Mouse (Mus musculus) heart, embryonic 14.5 days (tissue): Measurements from ENCODE around the gene Gcdh. TPM values are rescaled to one million over a fixed set of nuclear protein-coding genes. Genes with fewer than 3 reads are reported as not detected.

ENCODE experiments used
- ATAC-seq: fragments of 200-750 bp; cut with Nextera tagmentation; 2 replicates; pipeline ENCODE4 v1.8.0; 2017; ENCODE audit warnings: low read depth, moderate TSS enrichment; ENCODE audit not compliant: insufficient number of reproducible peaks, insufficient read depth, low FRiP score
- H3K27ac ChIP-seq, 2 experiments: fragments of 200-500 bp in 1 of 2; fragments of 300-500 bp in 1 of 2; sonication (generic) in 1 of 2; replicated peaks in 1 of 2; 2 replicates each; pipeline ENCODE4 v1.5.1; 2012 to 2014; ENCODE audit warnings: low read depth in 2 of 2, low read length in 2 of 2, control low read depth in 1 of 2, mild to moderate bottlenecking in 1 of 2, mixed read lengths in 1 of 2; ENCODE audit not compliant: control insufficient read depth in 1 of 2, insufficient read depth in 1 of 2
- H3K27me3 ChIP-seq: fragments of 300-500 bp; sonication (generic); 2 replicates; pipeline ENCODE4 v1.6.1; 2014; ENCODE audit warnings: mild to moderate bottlenecking, low read length, control low read depth; ENCODE audit not compliant: control insufficient read depth, insufficient read depth
- H3K36me3 ChIP-seq: fragments of 300-500 bp; sonication (generic); 2 replicates; pipeline ENCODE4 v1.6.1; 2014; ENCODE audit warnings: mild to moderate bottlenecking, control low read depth, low read length, mixed read lengths; ENCODE audit not compliant: control insufficient read depth, insufficient read depth
- H3K4me1 ChIP-seq, 2 experiments: fragments of 200-500 bp in 1 of 2; fragments of 300-500 bp in 1 of 2; sonication (generic) in 1 of 2; 2 replicates each; pipeline ENCODE4 v1.6.1; 2012 to 2014; ENCODE audit warnings: low read length in 2 of 2, control low read depth in 1 of 2, mixed read lengths in 1 of 2; ENCODE audit not compliant: control insufficient read depth in 2 of 2, insufficient read depth in 2 of 2
- H3K4me2 ChIP-seq: fragments of 300-500 bp; sonication (generic); 2 replicates; pipeline ENCODE4 v1.6.1; 2014; ENCODE audit warnings: mild to moderate bottlenecking, low read length
- H3K4me3 ChIP-seq, 2 experiments: fragments of 200-500 bp in 1 of 2; fragments of 300-500 bp in 1 of 2; sonication (generic) in 1 of 2; 2 replicates each; pipeline ENCODE4 v1.5.1; 2012 to 2014; ENCODE audit warnings: low read length in 2 of 2, mild to moderate bottlenecking in 2 of 2, control low read depth in 1 of 2, low read depth in 1 of 2, moderate library complexity in 1 of 2; ENCODE audit not compliant: control insufficient read depth in 1 of 2, insufficient read depth in 1 of 2
- H3K9ac ChIP-seq: fragments of 300-500 bp; sonication (generic); 2 replicates; pipeline ENCODE4 v1.6.1; 2014; ENCODE audit warnings: mild to moderate bottlenecking, low read length
- H3K9me3 ChIP-seq: fragments of 300-500 bp; sonication (generic); 2 replicates; pipeline ENCODE4 v1.6.1; 2016; ENCODE audit warnings: low read length, control low read depth; ENCODE audit not compliant: control insufficient read depth
- WGBS: fragments of 180-500 bp; shearing (Covaris S2); extraction: QIAGEN DNeasy Blood & Tissue Kit; methylation state at CpG from one replicate; pipeline ENCODE4 v1.1.7; 2014; 5-methylcytosine and 5-hydroxymethylcytosine counted together
- polyA plus RNA-seq: library from polyadenylated mRNA; unstranded; fragments of >200 nt; fragmentation: Nextera tagmentation; extraction: Ambion mirVana; gene quantifications from 2 replicates; pipeline ENCODE4 v1.2.1, GENCODE M21; 2014

Gene Gcdh
- polyA plus RNA-seq, 1 experiment from 2014 or later: 34.0 TPM

DNA sequence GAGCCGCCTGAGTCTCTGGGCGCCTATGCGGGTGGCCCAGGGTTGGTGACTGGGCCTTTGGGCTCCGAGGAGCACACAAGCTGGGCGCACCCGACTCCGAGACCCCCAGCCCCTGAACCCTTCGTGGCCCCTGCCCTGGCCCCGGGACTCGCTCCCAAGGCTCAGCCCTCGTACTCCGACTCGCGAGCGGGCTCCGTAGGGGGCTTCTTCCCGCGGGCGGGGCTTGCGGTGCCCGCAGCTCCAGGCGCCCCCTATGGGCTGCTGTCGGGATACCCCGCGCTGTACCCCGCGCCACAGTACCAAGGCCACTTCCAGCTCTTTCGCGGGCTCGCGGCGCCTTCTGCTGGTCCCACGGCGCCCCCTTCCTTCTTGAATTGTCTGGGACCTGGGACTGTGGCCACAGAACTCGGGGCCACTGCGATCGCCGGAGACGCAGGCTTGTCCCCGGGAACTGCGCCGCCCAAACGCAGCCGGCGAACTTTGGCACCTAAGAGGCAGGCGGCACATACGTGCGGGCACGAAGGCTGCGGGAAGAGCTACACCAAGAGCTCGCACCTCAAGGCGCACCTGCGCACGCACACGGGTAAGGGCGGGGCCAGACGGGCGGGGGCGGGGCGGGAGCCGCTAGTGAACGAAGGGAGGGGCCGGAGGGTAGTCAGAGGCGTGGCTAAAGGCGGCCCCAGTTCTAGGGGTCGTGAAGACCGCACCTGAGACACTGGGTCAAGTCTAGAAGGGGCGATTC, 9.4 kb upstream of the Gcdh start:
- H3K36me3 ChIP-seq: no peaks in the 10 kb centered on the region
- H3K4me2 ChIP-seq: peak overlapping the region; percentile 99
- H3K27ac ChIP-seq: no peak overlapping the region
- H3K27me3 ChIP-seq: peaks cover 13% of the 10 kb centered on the region
- no peaks in the 10 kb centered on the region for H3K9me3 ChIP-seq
- WGBS: under 1% methylated on average over 65 of the region's 68 CpGs
- peak overlapping the region; percentile 58 to 71 for H3K4me3 ChIP-seq
- peak overlapping the region; percentile 79 for H3K9ac ChIP-seq
- peaks cover 0 to 5% of the 10 kb centered on the region in 2 experiments; a peak in 1 of 4 replicates for H3K4me1 ChIP-seq
- ATAC-seq: peak; percentile 78

DNA sequence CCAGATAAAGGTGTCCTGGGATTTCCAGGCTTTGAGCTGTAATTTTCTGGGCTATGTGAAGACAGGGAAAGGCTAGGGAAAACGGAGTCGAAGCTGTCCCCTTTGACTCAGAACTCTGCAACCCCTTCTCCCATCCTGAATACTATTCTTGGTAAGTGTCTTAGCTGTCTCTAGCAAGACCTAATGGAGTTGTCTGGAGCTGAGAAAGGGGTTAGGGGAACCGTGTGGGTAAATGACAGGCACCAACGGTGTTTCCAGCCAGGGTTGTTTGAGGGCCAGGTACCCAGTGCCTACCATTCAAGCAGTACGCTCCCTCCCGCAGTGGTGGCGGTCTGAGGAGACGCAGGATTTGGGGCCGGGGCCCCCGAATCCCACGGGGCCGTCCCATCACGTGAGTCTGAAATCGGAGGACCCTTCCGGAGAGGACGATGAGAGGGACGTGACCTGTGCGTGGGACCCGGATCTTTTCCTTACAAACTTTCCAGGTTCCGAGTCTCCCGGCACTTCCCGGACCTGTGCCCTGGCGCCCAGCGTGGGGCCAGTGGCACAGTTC, 8.7 kb upstream of the Gcdh start:
- peak overlapping the region; percentile 99 for H3K4me2 ChIP-seq
- no peak; the same call in 1 of the 2 replicates for ATAC-seq
- peak overlapping the region; percentile 58 to 71 for H3K4me3 ChIP-seq
- H3K27ac ChIP-seq: no peak overlapping the region
- peaks cover 0 to 4% of the 10 kb centered on the region in 2 experiments; a peak in 1 of 4 replicates for H3K4me1 ChIP-seq
- peaks cover 13% of the 10 kb centered on the region for H3K27me3 ChIP-seq
- no peaks in the 10 kb centered on the region for H3K36me3 ChIP-seq
- H3K9ac ChIP-seq: peak overlapping the region; percentile 79
- WGBS: 5% methylated on average over 24 of the region's 24 CpGs
- no peaks in the 10 kb centered on the region for H3K9me3 ChIP-seq

DNA sequence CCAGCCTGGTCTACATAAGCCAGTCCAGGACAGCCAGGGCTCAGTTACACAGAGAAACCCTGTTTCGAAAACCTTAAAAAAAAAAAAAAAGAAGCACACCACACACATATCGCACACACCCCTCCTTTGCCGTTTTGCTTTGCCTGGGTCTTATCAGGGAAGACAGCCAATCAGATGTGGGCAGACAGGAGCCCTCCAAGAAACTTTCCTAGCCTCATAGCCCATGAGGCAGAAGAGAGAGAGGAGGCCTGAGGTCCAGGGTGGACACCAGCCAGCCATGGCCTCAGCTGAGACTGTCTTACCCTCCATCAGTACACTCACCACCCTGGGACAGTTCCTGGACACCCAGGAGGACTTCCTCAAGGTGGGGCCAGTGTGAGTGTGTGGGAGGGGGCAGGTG, 8.0 kb upstream of the Gcdh start, which contains the start of gene Klf1:
Gene Klf1, plus strand, starts transcription at position 177 of the 400 bp plus-strand sequence.
- 44% methylated on average over 3 of the region's 3 CpGs for WGBS
- H3K4me2 ChIP-seq: peak within 1 kb of the TSS; percentile 99
- H3K27ac ChIP-seq: no peak within 1 kb of the TSS
- H3K9me3 ChIP-seq: no peaks in the 10 kb centered on the region
- peak within 1 kb of the TSS; percentile 79 for H3K9ac ChIP-seq
- H3K4me3 ChIP-seq: peak within 1 kb of the TSS; percentile 58 to 71
- ATAC-seq: no peak; the same call in 1 of the 2 replicates
- H3K36me3 ChIP-seq: no peaks in the 10 kb centered on the region
- peaks cover 13% of the 10 kb centered on the region for H3K27me3 ChIP-seq
- H3K4me1 ChIP-seq: peaks cover 0 to 4% of the 10 kb centered on the region in 2 experiments; a peak in 1 of 4 replicates

DNA sequence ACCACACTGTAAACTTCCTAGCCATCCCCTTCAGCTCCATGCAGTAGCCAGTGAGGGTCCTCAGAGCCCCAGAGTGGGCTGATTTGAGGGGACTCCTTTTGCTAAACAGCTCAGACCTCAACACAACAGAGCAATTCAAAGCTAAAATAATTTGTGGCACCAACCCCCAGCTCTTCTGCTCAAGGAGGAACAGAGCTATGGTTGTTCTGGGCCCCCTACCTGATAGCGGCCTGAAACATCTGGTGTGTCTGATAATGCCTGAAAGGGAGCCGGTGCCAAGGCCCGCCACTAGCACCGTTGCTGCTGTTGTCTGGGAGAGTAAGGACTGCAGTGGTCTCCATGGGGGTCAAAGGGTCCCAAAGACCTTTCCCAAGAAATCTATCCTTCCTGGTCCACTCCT, 7.3 kb upstream of the Gcdh start:
- Histone ChIP-seq H3K4me3 (no peak overlapping the region), H3K27ac (no peak overlapping the region), H3K4me2 (no peak overlapping the region), H3K4me1 (peaks cover 0 to 4% of the 10 kb centered on the region in 2 experiments; a peak in 1 of 4 replicates), H3K36me3 (no peaks in the 10 kb centered on the region), H3K9ac (no peak overlapping the region), H3K9me3 (no peaks in the 10 kb centered on the region), H3K27me3 (peaks cover 13% of the 10 kb centered on the region)
- whole genome bisulfite sequencing: 28% methylated on average over 4 of the region's 4 CpGs
- no peak for ATAC-seq

DNA sequence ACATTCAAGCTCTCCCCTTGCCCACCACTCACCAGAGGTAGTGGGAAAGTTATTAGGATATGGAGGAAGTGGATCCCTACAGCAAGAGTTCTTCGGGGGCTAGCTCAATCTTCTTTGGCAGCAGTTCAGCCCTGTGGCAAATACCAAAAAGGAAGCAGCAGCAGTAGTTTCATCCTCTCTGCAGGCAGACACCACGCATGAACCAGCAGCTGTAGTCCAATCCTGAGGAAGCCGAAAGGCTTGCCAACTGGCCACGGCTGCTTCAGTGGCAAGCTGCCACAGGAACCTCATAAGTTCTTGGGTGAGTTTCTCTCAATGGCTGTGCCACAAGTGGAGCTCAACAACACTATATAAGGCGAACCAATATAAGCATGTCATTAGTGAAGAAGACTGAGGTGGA, 2.2 kb upstream of the Gcdh start:
- H3K9me3 ChIP-seq: no peaks in the 10 kb centered on the region

DNA sequence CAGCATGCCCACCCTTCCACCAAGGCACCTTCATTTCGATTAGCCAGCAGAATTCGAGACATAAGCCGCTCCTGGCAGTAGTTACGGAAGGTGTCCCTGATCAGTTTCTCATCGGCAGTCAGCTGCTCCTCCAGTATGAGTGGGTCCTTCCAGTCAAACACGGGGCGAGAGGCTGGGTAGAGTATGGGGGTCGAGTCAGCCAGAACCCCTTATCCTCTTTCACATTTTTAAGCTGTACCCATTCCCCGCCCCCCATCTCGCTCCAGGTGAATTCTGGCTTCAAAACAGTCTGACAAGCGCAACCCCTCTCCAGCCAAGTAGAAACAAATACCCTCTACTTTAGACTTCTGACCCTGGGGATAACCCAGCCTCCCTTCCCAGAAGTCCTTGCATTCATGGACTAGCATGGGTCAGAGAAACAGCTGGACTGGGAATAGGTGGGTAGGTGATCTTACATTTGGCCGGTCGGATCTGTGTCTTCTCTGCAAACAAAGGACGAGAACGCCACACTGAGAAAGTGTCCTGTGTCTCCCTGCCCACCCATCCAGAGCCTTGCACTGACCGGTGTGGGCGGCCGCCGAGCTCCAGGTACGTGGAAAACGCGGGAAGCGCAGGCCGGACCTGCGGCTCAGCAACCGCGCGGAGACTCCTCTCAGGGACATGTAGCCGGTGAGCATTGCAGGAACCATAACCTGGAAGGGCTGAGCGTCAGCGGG, 570 bp downstream of the Gcdh start:
- Histone ChIP-seq H3K36me3 (peaks cover 25% of the 10 kb centered on the region), H3K4me3 (peak overlapping the region; percentile 78 to 88), H3K9me3 (no peaks in the 10 kb centered on the region), H3K9ac (peak overlapping the region; percentile 85), H3K27me3 (no peaks in the 10 kb centered on the region), H3K4me2 (peak overlapping the region; percentile 79), H3K4me1 (peaks cover 6% of the 10 kb centered on the region in 2 experiments), H3K27ac (0 out of 4 replicates have a peak overlapping the region, but pooled peaks of 1 of the 2 experiments have one; percentile 14)
- ATAC-seq: peak; percentile 23
- 13% methylated on average over 31 of the region's 31 CpGs for WGBS

More for the DNA sequence above, 2.2 kb upstream of the Gcdh start:
- peaks cover 2% of the 10 kb centered on the region; the same call in 1 of the 2 replicates for H3K36me3 ChIP-seq
- no peak overlapping the region for H3K9ac ChIP-seq
- H3K4me2 ChIP-seq: no peak overlapping the region
- no peak for ATAC-seq
- H3K4me1 ChIP-seq: peaks cover 6% of the 10 kb centered on the region in 2 experiments
- 81% methylated on average over 5 of the region's 5 CpGs for WGBS
- peaks cover 4% of the 10 kb centered on the region; the same call in 1 of the 2 replicates for H3K27me3 ChIP-seq
- H3K27ac ChIP-seq: no peak overlapping the region
- no peak overlapping the region for H3K4me3 ChIP-seq

DNA sequence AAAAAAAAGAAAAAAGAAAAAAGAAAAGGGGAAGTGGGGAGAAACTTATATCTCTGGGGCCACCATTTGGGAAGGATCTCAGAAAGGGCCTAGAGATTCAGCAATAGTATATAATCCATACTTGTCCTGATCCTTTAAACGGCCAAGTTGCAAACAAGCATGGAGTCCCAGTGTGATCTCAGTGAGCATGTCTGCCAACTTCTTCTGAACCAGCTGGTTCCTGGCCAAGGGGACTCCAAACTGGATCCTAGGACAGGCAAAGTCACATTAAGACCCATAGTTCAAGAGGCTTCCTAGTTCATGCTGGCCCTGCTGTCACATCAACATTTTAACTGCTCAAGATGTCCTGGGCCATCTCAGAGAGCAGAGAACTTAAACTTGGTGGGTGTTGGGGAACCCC, 4.6 kb downstream of the Gcdh start:
- peaks cover 6% of the 10 kb centered on the region in 2 experiments for H3K4me1 ChIP-seq
- H3K27ac ChIP-seq: no peak overlapping the region
- WGBS: 85% methylated on average over 1 of the region's 1 CpGs
- H3K9ac ChIP-seq: no peak overlapping the region
- no peak overlapping the region for H3K4me2 ChIP-seq
- H3K4me3 ChIP-seq: no peak overlapping the region
- H3K36me3 ChIP-seq: peaks cover 48% of the 10 kb centered on the region
- no peak for ATAC-seq
- no peaks in the 10 kb centered on the region for H3K9me3 ChIP-seq
- no peaks in the 10 kb centered on the region for H3K27me3 ChIP-seq
